Mouse (Mus musculus): ENCODE measurements around the gene Rab3a.

GRCm38 (mm10) chr8:70742176-70742575 is 12.3 kb upstream of the Rab3a start:
- TF ChIP-seq CTCF (IDR thresholded peaks at IDR 0.05; ENCODE audit: extremely low read depth, insufficient read depth, low read length), result no peak
- TF ChIP-seq POLR2A (IDR thresholded peaks at IDR 0.05; ENCODE audit: extremely low read depth, insufficient read depth, low read length), result no peak
